ENCODE assay signal across 8 mouse cellular contexts in the genomic region with DNA sequence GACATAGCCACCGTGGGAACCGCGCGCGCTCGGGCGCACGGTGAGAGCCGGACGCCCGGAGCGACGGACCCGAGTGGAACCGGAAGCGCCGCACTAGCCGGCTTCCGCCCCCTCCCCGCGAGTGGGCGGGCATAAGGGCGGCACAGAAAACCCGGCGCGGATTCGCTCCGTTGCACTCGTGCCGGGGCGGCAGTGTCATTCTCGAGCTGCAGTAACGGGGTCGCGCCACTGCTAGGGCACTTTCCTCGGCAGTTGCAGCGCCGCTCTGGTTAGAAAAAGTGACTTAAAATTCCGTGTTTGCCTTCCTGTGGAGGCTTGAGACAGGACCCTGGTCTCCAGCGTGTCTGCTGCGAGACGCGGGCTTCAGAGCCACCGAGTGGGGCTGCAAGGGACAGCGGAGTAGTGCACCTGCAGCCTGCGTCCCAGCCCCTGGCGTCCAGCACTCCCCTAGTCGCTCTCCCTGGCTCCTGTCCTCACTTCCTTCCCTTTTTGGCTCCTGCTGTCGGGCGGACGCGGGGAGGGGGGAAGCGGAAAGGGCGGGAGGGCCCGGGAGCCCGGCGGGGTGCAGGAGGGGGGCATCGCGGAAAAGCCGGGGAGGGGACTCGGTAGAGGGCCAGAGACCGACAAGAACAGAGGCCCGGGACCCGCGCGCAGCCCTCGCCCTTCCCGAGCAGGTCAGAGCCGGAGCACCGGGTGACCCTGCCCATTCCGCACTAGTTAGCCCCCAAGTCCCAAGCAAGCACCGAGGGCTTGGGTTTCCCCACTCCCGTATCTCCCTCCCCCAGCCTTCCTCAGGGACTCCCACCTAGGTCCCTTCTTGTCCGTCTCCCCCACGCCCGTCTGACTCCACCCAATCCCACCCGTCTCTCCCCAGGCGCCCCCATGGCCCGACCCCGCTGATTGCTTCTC. TPM values are rescaled to one million over a fixed set of nuclear protein-coding genes. Genes with fewer than 3 reads are reported as not detected.
A peak's percentile ranks its signal among the peaks of the same experiment; 100 is the strongest.
DNase-seq lines count a peak whose midpoint lies in the region; ATAC-seq and TF ChIP-seq lines count a peak whose summit lies in the region.

A gene (plus strand): TSS at position 173 of the 909 bp plus-strand sequence.

- H3K27ac ChIP-seq in bone marrow macrophage, adult 2 months (ENCODE audit: insufficient read depth, low read depth, low read length), result peak within 1 kb of the TSS; percentile 100
- peak within 1 kb of the TSS; percentile 96 for H3K27ac ChIP-seq in embryonic facial prominence, embryonic 15.5 days (replicated peaks)
- H3K27ac ChIP-seq in limb, embryonic 14.5 days (replicated peaks; ENCODE audit: low read depth, low read length), result peak within 1 kb of the TSS; percentile 90
- H3K27ac ChIP-seq in midbrain, embryonic 16.5 days (ENCODE audit: low read length), result peak within 1 kb of the TSS; percentile 94
- H3K27ac ChIP-seq in spleen, adult 2 months (ENCODE audit: insufficient read depth, low read length), result peak within 1 kb of the TSS; percentile 98

- TF ChIP-seq CTCF in bone marrow macrophage, adult 2 months (IDR thresholded peaks at IDR 0.05; ENCODE audit: low read depth, low read length), result no peak
- peak; percentile 11; the same call in 1 of the 2 replicates for TF ChIP-seq CTCF in spleen, adult 2 months (IDR thresholded peaks at IDR 0.05; ENCODE audit: extremely low read depth, insufficient read depth, insufficient read length, insufficient replicate concordance)

- peak; percentile 96 to 97 for DNase-seq in B cell, adult 2 months
- peak; percentile 80 to 87 for DNase-seq in heart, adult 9 months (ENCODE audit: low spot score in 2 of 2)
- peak; percentile 92 for DNase-seq in kidney, adult 9 months
- DNase-seq in limb, embryonic 14.5 days (ENCODE audit: low spot score), result peak; percentile 94
- DNase-seq in spleen, adult 2 months (ENCODE audit: low read depth in 1 of 2, low spot score in 2 of 2), result peak; percentile 85 to 87

- H3K9ac ChIP-seq in embryonic facial prominence, embryonic 15.5 days, result peak within 1 kb of the TSS; percentile 67
- H3K9ac ChIP-seq in limb, embryonic 14.5 days (ENCODE audit: low read depth, low read length, severe bottlenecking), result peak within 1 kb of the TSS; percentile 72
- peak within 1 kb of the TSS; percentile 92 for H3K9ac ChIP-seq in midbrain, embryonic 16.5 days (ENCODE audit: low read depth, low read length)

- no peaks in the 10 kb centered on the region for H3K9me3 ChIP-seq in embryonic facial prominence, embryonic 15.5 days (replicated peaks)
- H3K9me3 ChIP-seq in limb, embryonic 14.5 days (ENCODE audit: control insufficient read depth, low read length), result no peaks in the 10 kb centered on the region
- no peaks in the 10 kb centered on the region for H3K9me3 ChIP-seq in midbrain, embryonic 16.5 days (replicated peaks; ENCODE audit: control insufficient read depth, low read length, poor library complexity, severe bottlenecking)

- no peak for TF ChIP-seq POLR2A in bone marrow macrophage, adult 2 months (IDR thresholded peaks at IDR 0.05; ENCODE audit: borderline replicate concordance, low read depth, low read length)
- 0 out of 2 replicates have a peak, but pooled peaks have one; percentile 34 for TF ChIP-seq POLR2A in limb, embryonic 14.5 days (IDR thresholded peaks at IDR 0.05; ENCODE audit: borderline replicate concordance, extremely low read depth, insufficient read depth, insufficient read length)
- TF ChIP-seq POLR2A in spleen, adult 2 months (IDR thresholded peaks at IDR 0.05; ENCODE audit: low read depth, low read length), result peak; percentile 24; the same call in 1 of the 2 replicates

- peak within 1 kb of the TSS; percentile 96 for H3K4me3 ChIP-seq in bone marrow macrophage, adult 2 months (ENCODE audit: insufficient read depth, low read length)
- H3K4me3 ChIP-seq in embryonic facial prominence, embryonic 15.5 days (replicated peaks), result peak within 1 kb of the TSS; percentile 78
- peak within 1 kb of the TSS; percentile 84 for H3K4me3 ChIP-seq in limb, embryonic 14.5 days (replicated peaks; ENCODE audit: low read length)
- H3K4me3 ChIP-seq in midbrain, embryonic 16.5 days (ENCODE audit: low read depth, low read length), result peak within 1 kb of the TSS; percentile 88
- H3K4me3 ChIP-seq in spleen, adult 2 months (ENCODE audit: extremely low read depth, insufficient read depth, insufficient read length), result peak within 1 kb of the TSS; percentile 84

- peaks cover 6% of the 10 kb centered on the region for H3K4me1 ChIP-seq in bone marrow macrophage, adult 2 months (ENCODE audit: control insufficient read depth, insufficient read depth, low read length)
- peaks cover 30% of the 10 kb centered on the region for H3K4me1 ChIP-seq in embryonic facial prominence, embryonic 15.5 days
- peaks cover 15% of the 10 kb centered on the region for H3K4me1 ChIP-seq in limb, embryonic 14.5 days (ENCODE audit: control insufficient read depth, insufficient read depth, low read length)
- H3K4me1 ChIP-seq in midbrain, embryonic 16.5 days (ENCODE audit: control insufficient read depth, insufficient read depth, low read length), result peaks cover 17% of the 10 kb centered on the region
- peaks cover 4% of the 10 kb centered on the region; the same call in 1 of the 2 replicates for H3K4me1 ChIP-seq in spleen, adult 2 months (ENCODE audit: control insufficient read depth, insufficient read depth, insufficient read length)

- peak; percentile 87 for ATAC-seq in embryonic facial prominence, embryonic 15.5 days (ENCODE audit: insufficient number of reproducible peaks, low FRiP score, low TSS enrichment, low read depth)
- ATAC-seq in limb, embryonic 14.5 days (ENCODE audit: low FRiP score, low read depth), result peak; percentile 92
- peak; percentile 84 for ATAC-seq in midbrain, embryonic 16.5 days

- H3K36me3 ChIP-seq in embryonic facial prominence, embryonic 15.5 days, result peaks cover 30% of the 10 kb centered on the region
- peaks cover 35% of the 10 kb centered on the region for H3K36me3 ChIP-seq in limb, embryonic 14.5 days (ENCODE audit: control insufficient read depth, insufficient read depth, low read length)
- peaks cover 5% of the 10 kb centered on the region for H3K36me3 ChIP-seq in midbrain, embryonic 16.5 days (ENCODE audit: control insufficient read depth, insufficient read depth, low read length)
- H3K36me3 ChIP-seq in spleen, adult 2 months (ENCODE audit: control insufficient read depth, insufficient read depth, low read length), result peaks cover 43% of the 10 kb centered on the region

- no peaks in the 10 kb centered on the region for H3K27me3 ChIP-seq in embryonic facial prominence, embryonic 15.5 days
- no peaks in the 10 kb centered on the region for H3K27me3 ChIP-seq in limb, embryonic 14.5 days (ENCODE audit: control insufficient read depth, insufficient read depth, low read length)
- no peaks in the 10 kb centered on the region for H3K27me3 ChIP-seq in midbrain, embryonic 16.5 days (ENCODE audit: control insufficient read depth, insufficient read depth, low read depth, low read length)
- no peaks in the 10 kb centered on the region for H3K27me3 ChIP-seq in spleen, adult 2 months (ENCODE audit: control insufficient read depth, insufficient read depth, low read length)

- peak within 1 kb of the TSS; percentile 98 for H3K4me2 ChIP-seq in embryonic facial prominence, embryonic 15.5 days (replicated peaks)
- H3K4me2 ChIP-seq in limb, embryonic 14.5 days (replicated peaks; ENCODE audit: low read depth, low read length, severe bottlenecking), result peak within 1 kb of the TSS; percentile 98
- peak within 1 kb of the TSS; percentile 99 for H3K4me2 ChIP-seq in midbrain, embryonic 16.5 days (ENCODE audit: low read length)

- under 1% methylated on average over 79 of the region's 80 CpGs for WGBS in embryonic facial prominence, embryonic 15.5 days
- under 1% methylated on average over 62 of the region's 80 CpGs for WGBS in limb, embryonic 14.5 days
- under 1% methylated on average over 69 of the region's 80 CpGs for WGBS in midbrain, embryonic 16.5 days
- WGBS in spleen, adult 2 months, result under 1% methylated on average over 60 of the region's 80 CpGs

RNA-seq across cellular contexts. Expression of the gene that starts here (rescaled TPM):
- polyA plus RNA-seq in bone marrow macrophage, adult 2 months (2012; ENCODE audit: insufficient read depth, insufficient read length, missing spikeins), result 209 and 216 TPM in 2 replicates
- 57.1 and 64.4 TPM in 2 replicates for polyA plus RNA-seq in embryonic facial prominence, embryonic 15.5 days (2015; fragmentation: Nextera tagmentation; extraction: Ambion mirVana)
- polyA plus RNA-seq in limb, embryonic 14.5 days (2012; rRNA removed), result 193 and 265 TPM in 2 replicates
- 48.7 and 51.8 TPM in 2 replicates for polyA plus RNA-seq in limb, embryonic 14.5 days (2014; fragmentation: Nextera tagmentation; extraction: Ambion mirVana)
- 54.9 and 57.2 TPM in 2 replicates for polyA plus RNA-seq in midbrain, embryonic 16.5 days (2015; fragmentation: Nextera tagmentation; extraction: Ambion mirVana)
- 234 and 301 TPM in 2 replicates for polyA plus RNA-seq in spleen, adult 2 months (2012; rRNA removed)

Comparison
In these comparisons a context has a peak if more than half of its experiments do, and no peak if none do; other contexts are left out.
1. Peak in every context shown above with its lines: DNase-seq, ATAC-seq, H3K4me3 ChIP-seq and H3K27ac ChIP-seq.